Mouse (Mus musculus) CD4-positive, CD25-positive, alpha-beta regulatory T cell, adult 4 months (primary cell): ENCODE results near the gene Hist1h2be. TPM values are rescaled to one million over a fixed set of nuclear protein-coding genes. Genes with fewer than 3 reads are reported as not detected.

Source experiments
- ATAC-seq: one replicate; pipeline ENCODE4 v1.8.0; 2017
- polyA plus RNA-seq, 2 experiments: library from polyadenylated mRNA; unstranded; fragments of 100-300 nt; shearing (Covaris generic); gene quantifications; one replicate each; pipeline ENCODE4 v1.2.1; 2017

Gene Hist1h2be
- polyA plus RNA-seq, result 1 to 10 TPM; 3.3 to 4.0 TPM

DNA sequence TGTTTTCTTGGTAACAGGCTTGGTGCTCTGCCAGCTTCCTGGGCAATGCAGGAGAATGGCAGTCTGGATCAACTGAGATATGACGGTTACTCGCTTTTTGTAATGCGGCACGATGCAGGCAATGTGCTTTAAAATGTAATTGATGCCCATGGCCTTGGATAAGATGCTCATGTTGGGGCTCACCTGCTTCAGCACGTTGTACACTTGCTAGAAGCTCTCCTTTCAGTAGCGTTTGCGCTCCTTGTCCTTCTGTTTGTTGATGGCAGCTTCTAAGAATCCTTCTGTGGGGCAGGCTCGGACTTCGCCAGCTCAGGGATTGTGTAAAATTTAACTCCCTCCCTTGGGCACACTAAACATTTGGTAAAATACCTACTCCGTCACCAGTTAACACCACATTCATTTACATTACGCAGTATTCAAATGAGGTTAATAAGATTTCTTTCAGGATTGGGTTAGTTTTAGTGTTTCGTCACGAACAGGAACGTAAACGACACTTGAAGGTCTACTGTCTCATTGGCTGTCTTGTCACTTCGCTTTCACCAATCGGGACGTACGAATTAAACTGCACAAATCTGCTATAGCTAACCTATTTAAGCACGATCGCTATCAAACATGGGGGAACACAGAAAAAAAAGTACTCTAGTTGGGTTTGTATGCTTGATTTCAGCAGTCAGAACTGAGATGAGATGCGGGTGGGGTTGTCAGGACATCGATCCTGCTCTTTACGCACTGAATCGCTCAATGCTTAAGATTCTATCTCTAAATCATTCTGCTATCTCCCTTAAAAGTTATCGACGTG is at the start of gene Hist1h2be:
Gene Hist1h2be, minus strand, starts transcription at position 392 of the 799 bp plus-strand sequence.
- ATAC-seq, result peak; percentile 83

DNA sequence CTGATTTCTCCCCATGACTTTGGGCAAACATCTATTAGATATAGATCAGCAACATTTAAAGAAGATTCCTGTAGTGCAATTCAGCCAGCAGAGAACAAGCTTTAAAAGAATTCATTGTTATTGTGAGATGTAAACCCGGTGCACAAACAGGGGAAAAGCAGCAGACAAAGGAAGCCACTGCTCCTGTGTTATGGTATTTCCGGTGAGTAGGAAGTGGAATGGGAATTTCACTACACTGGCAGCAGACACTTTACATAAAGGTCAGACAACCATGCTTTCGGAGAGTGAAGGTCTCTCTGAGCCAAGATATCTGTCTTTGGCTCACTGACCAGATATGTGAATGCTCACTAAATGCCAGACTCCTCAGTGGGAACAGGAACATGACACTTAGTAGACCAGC is 41.6 kb upstream of the Hist1h2be start:
- no peak for ATAC-seq

DNA sequence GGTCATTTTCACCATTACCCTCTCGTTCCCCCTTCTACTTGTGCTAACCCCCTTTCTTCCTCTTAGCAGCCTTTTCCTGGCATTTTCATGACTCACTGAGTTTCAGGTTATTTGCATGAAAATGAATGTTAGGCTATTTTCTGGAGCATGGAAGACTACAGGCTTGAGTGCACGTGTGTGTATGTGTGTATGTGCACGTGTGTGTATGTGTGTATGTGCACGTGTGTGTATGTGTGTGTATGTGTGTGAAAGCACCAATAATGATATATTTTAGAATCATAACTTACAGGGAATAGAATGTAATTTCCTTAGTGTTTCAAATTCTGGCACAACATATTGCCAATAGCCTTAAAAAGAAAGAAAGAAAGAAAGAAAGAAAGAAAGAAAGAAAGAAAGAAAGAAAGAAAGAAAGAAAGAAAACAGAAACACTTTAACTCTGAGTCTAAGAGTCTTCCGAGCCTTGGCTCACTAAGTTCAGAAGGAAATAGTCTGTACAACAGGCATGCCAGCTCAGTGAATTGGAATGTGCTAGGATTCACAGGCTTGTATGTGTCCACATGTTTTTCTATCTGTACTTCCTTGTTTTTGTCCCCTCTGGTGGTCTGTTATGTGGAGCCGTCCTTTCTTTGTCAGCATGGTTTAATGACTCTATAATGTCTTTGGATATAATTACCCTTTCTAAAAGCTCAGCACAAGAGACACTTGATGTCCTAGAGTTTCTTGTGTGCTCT is 38.9 kb upstream of the Hist1h2be start:
- ATAC-seq, result no peak

DNA sequence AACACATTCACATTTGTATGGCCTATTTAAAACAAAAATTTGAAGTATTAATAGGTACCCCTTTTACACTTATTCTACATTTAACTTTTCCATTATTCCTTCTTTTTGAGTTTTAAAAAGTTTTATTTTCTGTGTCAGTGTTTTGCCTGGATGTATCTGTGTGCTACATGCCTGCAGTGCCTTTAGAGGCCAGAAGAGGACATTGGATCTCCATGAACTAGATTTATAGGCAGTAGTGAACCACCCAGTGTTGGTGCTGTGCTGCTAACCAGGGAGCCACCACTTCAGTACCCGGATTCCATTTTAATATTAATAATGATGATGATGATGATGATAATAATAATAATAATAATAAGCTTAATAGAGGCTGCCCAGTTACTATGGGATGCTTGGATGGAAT is 9.7 kb upstream of the Hist1h2be start:
- ATAC-seq, result no peak

DNA sequence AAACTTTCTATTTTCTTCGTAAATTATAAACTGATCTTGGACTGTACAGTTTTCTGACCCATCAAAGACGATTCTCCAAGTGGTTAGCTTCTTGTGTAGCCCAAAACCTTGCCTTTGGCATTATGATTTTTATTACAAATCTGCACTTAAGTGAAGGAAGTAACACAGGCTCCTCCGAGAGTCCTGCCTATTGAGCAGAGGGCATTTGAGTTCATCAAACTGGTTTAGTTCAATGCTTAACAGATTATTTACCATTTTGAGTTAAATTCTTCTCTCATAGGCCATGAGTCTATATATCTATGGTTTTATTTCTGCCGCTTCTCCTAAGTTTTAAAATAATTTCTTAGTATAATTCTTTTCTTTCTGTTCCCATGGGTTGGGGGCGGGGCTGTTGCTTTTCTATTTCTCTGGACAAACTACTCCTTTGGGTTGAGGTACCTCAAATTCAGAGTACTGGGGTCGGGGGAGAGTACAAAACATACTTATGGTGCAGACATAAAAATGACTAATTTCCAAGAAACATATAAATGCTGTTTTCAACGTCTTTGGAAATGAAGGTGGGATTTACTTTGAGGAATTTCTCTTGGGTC is 2.0 kb upstream of the Hist1h2be start:
- ATAC-seq, result no peak

DNA sequence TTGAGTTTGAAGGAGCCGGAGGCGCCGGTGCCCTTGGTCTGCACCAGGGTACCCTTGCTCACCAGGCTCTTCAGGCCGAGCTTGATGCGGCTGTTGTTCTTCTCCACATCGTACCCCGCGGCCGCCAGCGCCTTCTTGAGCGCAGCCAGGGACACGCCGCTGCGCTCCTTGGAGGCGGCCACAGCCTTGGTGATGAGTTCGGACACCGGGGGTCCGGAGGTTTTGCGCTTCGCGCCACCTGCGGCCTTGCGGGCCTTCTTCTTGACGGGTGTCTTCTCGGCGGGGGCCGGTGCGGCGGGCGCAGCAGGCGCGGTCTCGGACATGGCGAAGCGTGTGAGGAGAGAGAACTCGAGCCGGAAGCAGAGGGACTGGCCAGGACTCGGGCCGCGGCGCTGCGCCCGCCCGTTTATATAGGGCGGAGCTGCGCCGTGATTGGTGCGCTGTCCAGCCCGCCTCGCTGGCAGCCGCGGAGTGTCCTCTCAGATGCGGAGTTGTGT is 1.3 kb upstream of the Hist1h2be start, which contains the start of gene Hist1h1e:
Gene Hist1h1e, minus strand, starts transcription at position 384 of the 497 bp plus-strand sequence.
- ATAC-seq, result peak; percentile 38

DNA sequence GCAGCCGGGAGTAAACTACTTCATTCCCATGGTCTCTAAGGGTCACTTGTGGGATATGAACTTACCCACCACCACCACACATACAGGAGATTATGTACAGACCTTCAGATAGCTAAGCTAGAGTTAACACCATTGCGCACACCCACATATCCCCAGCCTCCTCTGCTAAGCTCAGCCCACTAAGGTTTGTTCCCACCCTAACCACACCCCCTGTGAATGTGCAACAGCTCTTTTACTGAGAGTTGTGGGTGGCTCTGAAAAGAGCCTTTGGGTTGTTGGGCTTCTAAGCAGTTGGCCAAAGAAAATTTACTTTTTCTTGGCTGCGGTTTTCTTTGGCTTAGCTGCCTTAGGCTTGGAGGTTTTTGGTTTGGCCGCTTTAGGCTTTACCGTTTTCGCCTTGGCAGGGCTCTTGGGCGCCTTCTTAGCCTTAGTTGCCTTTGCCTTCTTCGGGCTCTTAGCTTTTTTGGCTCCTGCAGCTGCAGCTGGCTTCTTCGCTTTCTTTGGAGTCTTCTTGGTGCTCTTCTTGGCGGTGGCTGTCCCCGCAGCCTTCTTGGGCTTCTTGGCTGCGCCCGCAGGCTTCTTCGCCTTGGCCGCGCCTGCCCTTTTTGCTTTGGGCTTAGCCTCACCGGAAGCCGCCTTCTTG is 729 bp upstream of the Hist1h2be start:
- ATAC-seq, result peak; percentile 72

DNA sequence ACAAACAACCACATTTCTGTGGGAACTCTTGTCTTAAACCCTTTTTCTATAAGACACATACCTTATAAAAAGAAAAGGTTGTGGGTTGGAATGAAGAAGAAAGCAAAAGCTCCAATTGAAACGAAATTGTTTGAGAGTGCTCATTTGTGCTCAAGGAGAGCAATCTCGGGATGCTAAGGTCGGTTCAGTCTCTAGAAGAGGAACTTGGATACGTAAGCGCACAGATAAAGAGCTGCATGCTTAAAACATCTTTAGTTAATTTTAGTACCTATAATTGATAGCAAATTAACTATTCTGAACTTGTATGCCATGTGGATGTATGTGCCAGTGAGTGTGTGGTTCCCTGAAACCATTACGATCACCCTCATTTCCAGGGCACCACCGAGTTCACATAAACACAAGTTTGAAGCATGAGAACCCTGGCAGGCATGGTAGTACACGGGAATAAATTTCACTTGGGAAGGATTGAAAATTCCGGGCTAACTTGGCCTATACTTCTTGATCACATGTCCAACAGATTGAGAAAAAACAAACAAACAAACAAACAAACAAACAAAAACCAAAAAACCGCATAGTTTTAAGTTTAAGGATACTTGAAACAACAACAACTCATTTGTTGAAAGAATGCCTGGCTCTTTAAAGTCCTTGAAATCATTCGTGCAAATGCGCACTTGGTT is 730 bp downstream of the Hist1h2be start:
- no peak for ATAC-seq

DNA sequence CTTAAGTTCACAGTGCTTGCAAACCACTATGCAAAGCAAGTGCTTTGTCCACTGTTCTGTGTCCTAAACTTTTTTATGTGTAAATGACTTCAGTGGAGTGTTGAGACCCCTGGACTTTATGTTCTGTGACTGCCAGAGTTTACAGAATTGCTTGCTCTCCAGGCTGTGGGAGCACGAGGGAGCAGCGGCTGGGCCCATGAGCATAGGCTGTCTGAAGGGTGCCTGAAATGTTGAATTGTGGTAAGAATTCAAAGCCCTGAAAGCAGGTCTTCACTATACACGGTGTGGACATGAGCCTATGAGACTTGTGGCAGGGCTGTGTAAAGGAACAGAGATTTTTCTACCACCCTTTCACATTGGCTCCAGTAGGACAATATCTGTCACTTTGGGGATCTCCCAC is 9.3 kb downstream of the Hist1h2be start:
- ATAC-seq, result no peak

GRCm38 (mm10) chr13:23610393-23610792 is 10.5 kb downstream of the Hist1h2be start:
- ATAC-seq, result no peak

DNA sequence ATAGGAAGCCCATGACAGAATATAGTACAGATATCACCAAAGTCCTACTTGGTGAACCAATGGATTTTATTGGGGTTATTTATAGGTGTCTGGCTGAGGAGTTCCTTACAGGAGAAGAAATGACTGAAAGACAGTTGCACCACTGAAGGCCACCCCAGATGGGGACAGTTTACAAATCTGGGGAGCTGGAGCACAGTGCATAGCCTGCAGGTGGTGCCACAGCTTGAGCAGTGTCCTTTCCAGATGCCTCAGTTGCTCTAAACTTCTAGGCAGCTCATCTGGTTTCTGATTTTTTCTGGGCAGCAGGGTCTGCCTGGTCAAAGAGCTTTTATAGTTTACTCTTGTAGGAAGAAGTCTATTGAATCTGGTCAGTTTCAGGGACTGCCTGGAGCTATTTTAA is 11.1 kb downstream of the Hist1h2be start:
- ATAC-seq, result no peak

DNA sequence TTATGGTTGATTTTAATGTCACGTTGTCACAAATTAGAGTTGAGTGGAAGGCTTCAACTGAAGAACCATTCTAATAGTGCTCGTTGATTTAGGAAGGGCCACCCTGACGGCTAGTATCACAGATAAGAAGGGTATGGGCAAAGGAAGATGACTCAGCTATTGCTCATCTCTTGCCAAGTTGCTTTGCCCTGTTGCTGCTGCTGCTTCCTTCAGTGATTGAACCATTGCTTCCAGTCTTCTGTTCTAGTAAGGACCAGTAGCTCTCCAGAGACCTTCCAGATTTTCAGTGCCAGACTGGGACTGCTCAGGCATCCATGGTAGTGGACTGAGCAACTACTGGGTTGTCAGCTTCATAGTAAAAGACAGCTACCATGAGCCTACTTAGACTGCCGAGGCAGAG is 11.7 kb downstream of the Hist1h2be start:
- ATAC-seq, result no peak

DNA sequence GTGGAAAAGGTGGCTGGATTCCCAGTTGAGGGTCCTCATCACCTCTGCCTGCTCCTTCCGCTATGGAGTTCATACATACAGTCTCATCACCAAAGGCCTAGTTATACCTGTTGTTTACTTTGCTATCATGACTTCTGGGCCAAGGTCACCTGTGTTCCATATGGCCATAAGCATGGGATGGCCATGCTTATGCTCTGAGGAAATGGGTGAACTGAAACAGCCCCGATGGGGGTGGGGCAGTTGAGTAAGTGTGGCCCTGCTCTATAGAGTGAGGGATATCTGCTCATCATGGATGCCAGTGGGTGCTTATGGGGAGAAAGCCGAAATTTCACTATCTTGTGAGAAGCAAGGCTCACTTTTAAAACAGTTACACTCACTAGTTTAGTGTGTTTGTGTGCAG is 15.9 kb downstream of the Hist1h2be start:
- ATAC-seq, result no peak

DNA sequence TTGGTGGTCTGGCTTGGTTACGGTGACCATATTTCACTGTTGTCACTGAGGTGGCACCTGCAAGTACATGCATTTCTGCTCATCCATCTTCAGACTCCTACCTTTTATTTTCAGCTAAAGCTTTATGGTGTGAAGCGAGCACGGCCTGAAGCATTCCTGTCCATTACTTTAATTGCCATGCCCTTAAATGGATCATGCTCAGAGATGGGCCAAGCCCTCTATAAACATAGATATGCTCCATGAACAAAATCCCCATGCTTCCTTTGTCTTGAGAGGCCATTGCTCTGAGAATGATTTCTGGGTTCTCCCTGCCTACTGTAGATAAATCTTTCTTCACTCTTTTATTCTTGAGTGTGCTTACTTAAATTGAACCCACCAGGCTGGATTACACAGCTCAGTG is 16.5 kb downstream of the Hist1h2be start:
- no peak for ATAC-seq

GRCm38 (mm10) chr13:23603182-23603699 is 17.7 kb downstream of the Hist1h2be start:
- no peak for ATAC-seq

GRCm38 (mm10) chr13:23597957-23598356 is 23.0 kb downstream of the Hist1h2be start:
- peak; percentile 84 for ATAC-seq

- ATAC-seq, result no peak
These were observed 25.1 kb downstream of the Hist1h2be start for GRCm38 (mm10) chr13:23595622-23596372.

DNA sequence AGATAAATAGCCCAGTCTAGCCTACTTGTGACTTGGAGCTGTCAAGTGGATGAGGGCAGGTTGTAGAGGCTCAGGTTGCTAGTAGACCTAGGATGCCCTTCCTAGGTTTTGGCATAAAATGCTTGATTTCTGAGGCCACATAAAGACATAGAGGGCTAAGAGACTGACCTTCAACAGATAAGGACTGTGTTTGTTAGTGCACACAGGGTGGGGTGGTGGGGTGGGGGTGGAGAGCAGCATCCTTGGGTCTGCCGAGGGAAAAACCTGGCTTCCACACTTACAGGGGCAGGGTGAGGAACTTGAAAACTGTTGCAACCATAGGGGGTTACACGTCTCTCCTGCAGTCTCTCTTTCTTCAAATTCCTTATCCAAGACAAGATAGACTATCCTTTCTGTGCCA is 25.7 kb downstream of the Hist1h2be start:
- ATAC-seq, result no peak

DNA sequence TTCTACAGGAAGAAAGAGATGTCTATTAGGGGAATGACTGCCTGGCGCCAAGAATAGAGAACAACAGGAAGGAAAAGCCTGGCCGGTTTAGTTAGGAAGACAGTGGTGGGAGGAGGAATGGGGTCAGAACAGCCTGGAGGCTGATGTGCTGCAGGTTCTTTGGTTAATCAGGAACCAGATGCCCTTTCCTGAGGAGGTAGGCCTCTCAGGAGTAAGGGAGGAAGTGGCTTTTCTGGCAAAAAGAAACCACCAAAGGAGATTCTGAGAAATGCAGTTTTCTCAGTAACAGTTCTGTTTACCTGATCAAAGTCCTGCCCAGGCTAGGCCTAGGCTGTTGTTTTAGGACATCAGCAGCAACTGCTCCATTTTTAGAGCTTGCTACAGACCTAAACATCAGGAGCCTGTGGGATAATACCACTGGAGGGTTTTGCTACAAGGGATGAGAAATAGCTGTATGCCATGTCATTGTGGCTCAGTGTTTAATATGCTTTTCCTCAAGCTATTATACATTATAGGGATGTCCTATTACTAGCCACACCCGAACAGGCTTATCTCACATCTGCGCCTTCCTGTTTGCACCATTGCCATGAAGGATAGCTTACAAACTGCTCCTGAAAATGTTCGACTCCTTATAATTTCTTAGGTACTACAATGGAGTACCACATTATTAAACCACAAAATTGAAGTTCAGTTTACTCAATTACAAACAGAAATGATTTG is 27.7 kb downstream of the Hist1h2be start:
- ATAC-seq, result peak; percentile 45

GRCm38 (mm10) chr13:23592614-23593013 is 28.3 kb downstream of the Hist1h2be start:
- no peak for ATAC-seq
